Comparison of ENCODE assay signal across 11 mouse cellular contexts in genomic region chr16:72678947-72679558, GRCm38 (mm10).
A peak's percentile ranks its signal among the peaks of the same experiment; 100 is the strongest.
DNase-seq lines count a peak whose midpoint lies in the region; ATAC-seq and TF ChIP-seq lines count a peak whose summit lies in the region.
"Had no signal": no experiment of that assay in that cellular context is flagged by ENCODE, and none has a peak within 500 bp of the region (broad histone marks: within the 10 kb centered on the region; RNA-seq: fewer than 3 reads in every experiment).

No protein-coding gene starts in this region.

- peak; percentile 2 for DNase-seq in CD4-positive, CD25-positive, alpha-beta regulatory T cell, adult 2 months (ENCODE audit: low read depth, low spot score)
- DNase-seq in liver, adult 2 months (ENCODE audit: extremely low read depth, low read depth, low spot score) = peak; percentile 62
- no peak for DNase-seq in liver, embryonic 11.5 days (ENCODE audit: low spot score)
- peak; percentile 44 for DNase-seq in midbrain, embryonic 14.5 days
- DNase-seq in layer of hippocampus, adult 11-12 months (ENCODE audit: low spot score) = no peak
- no peak for DNase-seq in cerebellum, adult 11 months
- DNase-seq: cerebellum, adult 9-11 months; kidney, adult 9 months; lung, adult 2 months had no signal

- TF ChIP-seq CTCF in liver, adult 2 months (IDR thresholded peaks at IDR 0.05; ENCODE audit: low read depth, low read length) = no peak

- H3K9me3 ChIP-seq in liver, embryonic 11.5 days (ENCODE audit: control insufficient read depth, low read length) = no peaks in the 10 kb centered on the region
- H3K9me3 ChIP-seq in midbrain, embryonic 14.5 days (ENCODE audit: control insufficient read depth, low read length) = no peaks in the 10 kb centered on the region
- no peaks in the 10 kb centered on the region for H3K9me3 ChIP-seq in neural tube, embryonic 15.5 days (replicated peaks)

- TF ChIP-seq POLR2A in liver, adult 2 months (IDR thresholded peaks at IDR 0.05; ENCODE audit: extremely low read depth, insufficient read depth, low read length) = no peak

- no peaks in the 10 kb centered on the region; the same call in 1 of the 2 replicates for H3K79me2 ChIP-seq in liver, adult 2 months (ENCODE audit: control insufficient read depth, insufficient read depth, low read length)

- no peak overlapping the region for H3K4me2 ChIP-seq in liver, embryonic 11.5 days
- peak overlapping the region; percentile 44 for H3K4me2 ChIP-seq in midbrain, embryonic 14.5 days (ENCODE audit: low read length)
- peak overlapping the region; percentile 37 for H3K4me2 ChIP-seq in neural tube, embryonic 15.5 days

- no peak for ATAC-seq in CD4-positive, CD25-positive, alpha-beta regulatory T cell, adult 4 months
- ATAC-seq in liver, embryonic 11.5 days (replicated peaks; ENCODE audit: low FRiP score) = no peak
- no peak for ATAC-seq in midbrain, embryonic 14.5 days (ENCODE audit: low FRiP score, low TSS enrichment)
- no peak for ATAC-seq in neural tube, embryonic 15.5 days (ENCODE audit: low FRiP score)

- no peak overlapping the region for H3K9ac ChIP-seq in liver, adult 2 months (ENCODE audit: low read depth, low read length)
- H3K9ac ChIP-seq in liver, embryonic 11.5 days (ENCODE audit: low read depth, low read length) = no peak overlapping the region
- peak overlapping the region; percentile 17; the same call in 1 of the 2 replicates for H3K9ac ChIP-seq in midbrain, embryonic 14.5 days (replicated peaks; ENCODE audit: low read length)
- H3K9ac ChIP-seq in neural tube, embryonic 15.5 days (replicated peaks) = no peak overlapping the region

- no peaks in the 10 kb centered on the region for H3K27me3 ChIP-seq in liver, adult 2 months (ENCODE audit: control insufficient read depth, insufficient read depth, low read length)
- no peaks in the 10 kb centered on the region for H3K27me3 ChIP-seq in liver, embryonic 11.5 days (replicated peaks; ENCODE audit: control insufficient read depth, insufficient read depth, low read length)
- H3K27me3 ChIP-seq in midbrain, embryonic 14.5 days (ENCODE audit: control insufficient read depth, insufficient read depth, low read length) = no peaks in the 10 kb centered on the region
- H3K27me3 ChIP-seq in neural tube, embryonic 15.5 days (replicated peaks) = no peaks in the 10 kb centered on the region

- 59% methylated on average over 11 of the region's 11 CpGs for WGBS in liver, adult 2 months
- WGBS in liver, embryonic 11.5 days = 76% methylated on average over 11 of the region's 11 CpGs
- 46% methylated on average over 11 of the region's 11 CpGs for WGBS in midbrain, embryonic 14.5 days
- WGBS in neural tube, embryonic 15.5 days = 58% methylated on average over 11 of the region's 11 CpGs

- no peak overlapping the region for H3K27ac ChIP-seq in liver, adult 2 months (replicated peaks; ENCODE audit: insufficient read depth, low read depth, low read length)
- no peak overlapping the region for H3K27ac ChIP-seq in liver, embryonic 11.5 days (ENCODE audit: low read depth, low read length)
- H3K27ac ChIP-seq in midbrain, embryonic 14.5 days (replicated peaks; ENCODE audit: low read depth, low read length) = peak overlapping the region; percentile 77
- H3K27ac ChIP-seq in neural tube, embryonic 15.5 days (replicated peaks) = no peak overlapping the region

- H3K4me1 ChIP-seq in liver, adult 2 months (ENCODE audit: control insufficient read depth, insufficient read depth, low read length) = peaks cover 3% of the 10 kb centered on the region
- peaks cover 4% of the 10 kb centered on the region; the same call in 1 of the 2 replicates for H3K4me1 ChIP-seq in liver, embryonic 11.5 days (replicated peaks; ENCODE audit: control insufficient read depth, insufficient read depth, low read length)
- peaks cover 35% of the 10 kb centered on the region for H3K4me1 ChIP-seq in midbrain, embryonic 14.5 days (ENCODE audit: control insufficient read depth, insufficient read depth, low read length)
- peaks cover 18% of the 10 kb centered on the region for H3K4me1 ChIP-seq in neural tube, embryonic 15.5 days

- no peaks in the 10 kb centered on the region for H3K36me3 ChIP-seq in liver, adult 2 months (ENCODE audit: control insufficient read depth, insufficient read depth, low read length)
- H3K36me3 ChIP-seq in liver, embryonic 11.5 days (ENCODE audit: control insufficient read depth, insufficient read depth, low read length) = no peaks in the 10 kb centered on the region
- H3K36me3 ChIP-seq in midbrain, embryonic 14.5 days (ENCODE audit: control insufficient read depth, insufficient read depth, low read length) = no peaks in the 10 kb centered on the region
- H3K36me3 ChIP-seq in neural tube, embryonic 15.5 days = no peaks in the 10 kb centered on the region

- no peak overlapping the region for H3K4me3 ChIP-seq in liver, adult 2 months (ENCODE audit: insufficient read depth, low read depth, low read length)
- H3K4me3 ChIP-seq in liver, embryonic 11.5 days (ENCODE audit: low read depth, low read length) = no peak overlapping the region
- no peak overlapping the region; the same call in 1 of the 2 replicates for H3K4me3 ChIP-seq in midbrain, embryonic 14.5 days (replicated peaks; ENCODE audit: low read depth, low read length)
- no peak overlapping the region for H3K4me3 ChIP-seq in neural tube, embryonic 15.5 days (replicated peaks)

Comparison
In these comparisons a context has a peak if more than half of its experiments do, and no peak if none do; other contexts are left out.
1. DNase-seq: peak in CD4-positive, CD25-positive, alpha-beta regulatory T cell, adult 2 months (single experiment), liver, adult 2 months (single experiment) and midbrain, embryonic 14.5 days (single experiment); none in liver, embryonic 11.5 days (single experiment), layer of hippocampus, adult 11-12 months (single experiment) and cerebellum, adult 11 months (single experiment).